Mouse (Mus musculus) left cerebral cortex, postnatal 4 days (tissue): ENCODE results near the gene Crocc2. TPM values are rescaled to one million over a fixed set of nuclear protein-coding genes. Genes with fewer than 3 reads are reported as not detected.

ENCODE experiments used
- DNase-seq: peaks from one replicate; pipeline ENCODE4 v3.0.0-alpha.2; 2022
- intact Hi-C: fragments of 180-260 bp; cut with DNase I; formaldehyde crosslinking; loops from one replicate; pipeline ENCODE4 v1.15.1; 2025
- microRNA-seq: library from miRNA; unstranded; fragments of <30 nt; microRNA quantifications from one replicate; pipeline ENCODE4 v1.2.0, GENCODE M21; 2022
- total RNA-seq, 2 experiments: library from RNA; stranded (reverse); gene quantifications; 2 replicates each; pipeline ENCODE4 v1.2.3; 2021

Gene Crocc2
- total RNA-seq, 2 experiments from 2014 or later: 0.91 to 0.94 TPM

DNA sequence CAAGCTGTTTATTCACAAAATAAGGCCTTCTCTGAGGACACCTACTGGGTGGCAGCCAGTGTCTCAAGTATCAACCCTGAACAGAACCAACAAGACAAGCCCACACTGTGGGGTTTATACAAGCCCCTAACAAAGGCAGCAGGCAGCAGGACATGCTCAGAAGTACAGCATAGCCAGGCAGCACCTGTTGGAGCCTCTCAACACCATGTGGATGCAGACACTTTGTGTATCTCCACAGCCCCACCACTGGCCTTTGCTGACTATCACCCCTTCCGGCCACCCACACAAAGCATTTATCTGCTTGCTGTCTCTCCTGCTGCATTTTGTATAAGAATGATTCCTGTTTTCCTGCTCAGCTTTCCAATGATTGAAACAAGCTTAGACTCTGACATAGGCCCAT, 89.0 kb downstream of the Crocc2 start:
- no peak for DNase-seq
- intact Hi-C loops: no loop called here

DNA sequence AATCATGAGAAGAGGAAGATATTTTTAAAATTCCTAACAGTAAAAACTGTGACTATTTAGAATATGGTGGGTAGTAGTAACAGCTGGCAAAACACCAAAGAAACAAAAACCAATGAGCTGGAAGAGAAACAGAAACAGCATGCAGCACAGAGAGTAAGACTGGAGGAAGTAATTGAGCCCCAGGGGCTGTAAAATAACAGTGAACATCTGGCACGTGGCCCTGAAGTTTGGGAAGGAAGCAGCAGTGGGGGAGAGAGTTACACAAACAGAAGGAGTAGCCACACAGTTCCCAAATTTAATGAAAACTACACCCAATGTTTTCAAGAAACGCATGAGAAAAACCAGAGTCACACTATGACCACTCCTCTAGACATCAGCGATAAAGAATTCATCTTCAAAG, 98.7 kb downstream of the Crocc2 start:
- intact Hi-C loops: no loop called here
- no peak for DNase-seq

DNA sequence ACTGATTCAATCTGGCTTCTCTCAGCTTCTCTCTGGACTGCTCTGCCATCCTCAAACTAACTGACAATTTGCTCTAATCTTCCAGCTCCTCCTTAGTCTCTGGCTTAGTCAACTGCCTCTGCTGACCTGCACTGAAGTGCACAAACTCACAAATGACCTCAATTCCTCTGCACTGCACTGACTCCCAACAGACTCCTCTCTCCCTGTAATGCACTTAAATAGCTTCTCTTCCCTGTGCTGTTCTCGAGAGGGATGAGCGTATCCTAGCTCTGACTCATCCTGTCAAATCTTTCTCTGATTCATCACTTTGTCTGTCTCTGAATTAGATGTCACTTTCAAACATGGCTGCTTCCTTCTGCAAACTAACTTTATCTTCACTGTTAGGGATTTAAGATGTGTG, 99.7 kb downstream of the Crocc2 start:
- intact Hi-C loops: no loop called here
- DNase-seq: no peak

DNA sequence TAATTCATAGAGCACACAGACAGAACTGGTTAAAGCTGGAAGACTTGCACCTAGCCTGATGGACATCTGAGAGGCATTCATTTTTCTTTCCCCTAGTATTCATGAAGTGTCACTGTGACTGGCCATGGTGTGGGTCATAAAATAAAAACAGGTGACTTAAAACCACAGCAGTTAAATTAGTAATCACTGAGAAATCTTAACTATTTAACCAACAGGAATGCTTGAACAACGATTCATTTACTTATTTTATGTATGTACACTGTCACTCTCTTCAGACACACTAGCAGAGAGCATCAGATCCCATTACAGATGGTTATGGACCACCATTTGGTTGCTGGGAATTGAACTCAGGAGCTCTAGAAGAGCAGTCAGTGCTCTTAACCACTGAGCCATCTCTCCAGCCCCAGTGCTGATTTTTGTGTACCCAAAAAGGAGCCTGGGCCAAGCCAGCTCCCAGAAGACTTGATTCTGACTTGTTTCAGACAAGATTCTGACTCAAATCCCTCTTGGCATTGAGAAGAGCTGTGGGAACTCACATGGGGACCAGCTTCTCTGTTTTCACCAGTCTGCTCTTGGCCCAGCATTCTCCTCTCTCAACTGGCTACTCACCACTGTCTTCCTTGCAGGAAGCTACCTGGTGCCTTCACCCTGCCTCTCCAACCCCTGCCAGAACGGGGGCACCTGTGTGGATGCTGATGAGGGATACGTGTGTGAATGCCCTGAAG, 102.2 kb downstream of the Crocc2 start:
- no peak for DNase-seq
- intact Hi-C loops: no loop called here

DNA sequence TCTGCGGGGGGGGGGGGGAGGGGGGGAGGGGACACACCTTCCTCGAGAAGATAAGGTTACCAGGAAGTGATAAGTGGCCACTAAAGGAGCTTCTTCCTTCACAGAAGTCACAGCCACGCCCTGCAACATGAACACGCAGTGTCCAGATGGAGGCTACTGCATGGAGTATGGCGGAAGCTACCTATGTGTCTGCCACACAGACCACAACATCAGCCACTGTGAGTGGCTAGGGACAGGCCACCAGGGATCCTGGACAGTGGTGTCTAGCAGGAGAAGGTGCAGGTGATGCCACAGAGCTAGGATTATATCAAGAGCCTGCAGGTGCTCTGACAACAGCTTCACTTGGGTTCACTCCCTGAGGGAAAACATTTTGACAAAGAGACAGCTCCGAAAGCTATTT, 103.2 kb downstream of the Crocc2 start:
- intact Hi-C loops: no loop called here
- DNase-seq: no peak

DNA sequence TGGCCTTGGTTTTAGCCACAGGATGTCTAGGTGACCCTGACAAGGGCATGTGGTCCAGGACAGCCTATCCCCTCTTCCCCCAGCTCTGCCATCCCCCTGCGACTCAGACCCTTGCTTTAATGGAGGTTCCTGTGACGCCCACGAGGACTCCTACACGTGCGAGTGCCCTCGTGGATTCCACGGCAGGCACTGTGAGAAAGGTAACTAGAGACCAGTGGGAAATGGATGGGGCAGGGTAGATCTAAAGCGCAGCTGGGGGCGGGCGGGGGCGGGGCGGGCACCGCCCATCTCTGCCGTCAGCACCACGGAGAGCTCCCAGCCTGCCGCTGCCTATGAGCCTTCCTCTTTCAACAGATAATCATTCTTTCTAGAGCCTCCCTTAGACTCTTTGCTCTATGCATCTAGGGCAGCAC, 103.9 kb downstream of the Crocc2 start:
- no peak for DNase-seq
- intact Hi-C loops: no loop called here

- intact Hi-C loops: no loop called here
- DNase-seq: no peak
These were observed 107.0 kb downstream of the Crocc2 start for GRCm38 (mm10) chr1:93275561-93275960.

- intact Hi-C loops: no loop called here
- no peak for DNase-seq
These were observed 108.5 kb downstream of the Crocc2 start for GRCm38 (mm10) chr1:93277041-93277440.

Small RNAs within 50 kb of the gene (microRNA-seq; reads per million reads assigned to microRNA genes)
- not detected for gene Mir6901

Other genes with a start within 250 kb of the Crocc2 start
- 10 to 100 TPM; 60.2 to 63.4 TPM for gene Capn10, start 234.3 kb upstream of the Crocc2 start, total RNA-seq
- 1 to 10 TPM in 1 of 2 experiments, under 1 TPM in 1; 0.40 to 1.0 TPM for gene Gpr35, start 217.9 kb upstream of the Crocc2 start, total RNA-seq
- gene Aqp12, start 162.4 kb upstream of the Crocc2 start, total RNA-seq: not detected
- gene Kif1a, start 66.8 kb upstream of the Crocc2 start, total RNA-seq: 100 to 1,000 TPM; 715 to 768 TPM
- gene Agxt, start 33.5 kb upstream of the Crocc2 start, total RNA-seq: not detected
- not detected for gene 2310007B03Rik, start 7.8 kb upstream of the Crocc2 start, total RNA-seq
- 1 to 10 TPM; 8.4 to 8.6 TPM for gene Sned1, start 67.1 kb downstream of the Crocc2 start, total RNA-seq
- 10 to 100 TPM; 22.3 to 22.8 TPM for gene Mterf4, start 137.2 kb downstream of the Crocc2 start, total RNA-seq
- 10 to 100 TPM; 66.8 to 68.1 TPM for gene Ppp1r7, start 174.1 kb downstream of the Crocc2 start, total RNA-seq
- 10 to 100 TPM; 10.1 to 10.8 TPM for gene Pask, start 174.8 kb downstream of the Crocc2 start, total RNA-seq
- under 1 TPM; 0.10 to 0.34 TPM for gene Ano7, start 205.2 kb downstream of the Crocc2 start, total RNA-seq